Comparison of ENCODE assay signal across 29 mouse cellular contexts in genomic region chr14:118848171-118848570, GRCm38 (mm10).
DNase-seq lines count a peak whose midpoint lies in the region; ATAC-seq and TF ChIP-seq lines count a peak whose summit lies in the region.
"Had no signal": no experiment of that assay in that cellular context is flagged by ENCODE, and none has a peak within 500 bp of the region (broad histone marks: within the 10 kb centered on the region; RNA-seq: fewer than 3 reads in every experiment).

No protein-coding gene starts in this region.

- peak; percentile 46; the same call in 1 of the 2 replicates for ATAC-seq in intestine, embryonic 15.5 days
- ATAC-seq in lung, postnatal 0 days: peak; percentile 77
- 0 out of 2 replicates have a peak, but pooled peaks have one; percentile 39 for ATAC-seq in stomach, embryonic 14.5 days (ENCODE audit: insufficient number of reproducible peaks, insufficient read depth, low FRiP score, low read depth)
- no peak for ATAC-seq in forebrain, embryonic 11.5 days (replicated peaks; ENCODE audit: low FRiP score)
- ATAC-seq: activated CD4-positive, CD25-positive, alpha-beta regulatory T cell, adult 4 months; forebrain, postnatal 0 days; midbrain, embryonic 15.5 days had no signal

- no peak overlapping the region for H3K4me3 ChIP-seq in intestine, embryonic 15.5 days (replicated peaks)
- no peak overlapping the region for H3K4me3 ChIP-seq in lung, postnatal 0 days (ENCODE audit: low read depth, low read length)
- H3K4me3 ChIP-seq in stomach, embryonic 14.5 days (ENCODE audit: low read depth, low read length): no peak overlapping the region
- no peak overlapping the region for H3K4me3 ChIP-seq in forebrain, embryonic 11.5 days (ENCODE audit: low read depth, low read length)
- H3K4me3 ChIP-seq: forebrain, embryonic 10.5 days; heart, embryonic 10.5 days; hindbrain, embryonic 15.5 days; kidney, embryonic 15.5 days; limb, embryonic 13.5 days; liver, embryonic 15.5 days; megakaryocyte, embryonic 14.5 days; midbrain, embryonic 15.5 days; neural tube, embryonic 12.5 days had no signal

- no peak overlapping the region for H3K4me2 ChIP-seq in intestine, embryonic 15.5 days (replicated peaks)
- H3K4me2 ChIP-seq in lung, postnatal 0 days (replicated peaks; ENCODE audit: low read depth, low read length): no peak overlapping the region
- no peak overlapping the region for H3K4me2 ChIP-seq in stomach, embryonic 14.5 days (replicated peaks; ENCODE audit: low read depth, low read length)
- H3K4me2 ChIP-seq in forebrain, embryonic 11.5 days (ENCODE audit: low read depth, low read length, severe bottlenecking): no peak overlapping the region
- H3K4me2 ChIP-seq: hindbrain, embryonic 15.5 days; kidney, embryonic 15.5 days; limb, embryonic 13.5 days; liver, embryonic 15.5 days; midbrain, embryonic 15.5 days; neural tube, embryonic 12.5 days had no signal

- H3K9me3 ChIP-seq in intestine, embryonic 15.5 days: no peaks in the 10 kb centered on the region
- no peaks in the 10 kb centered on the region for H3K9me3 ChIP-seq in lung, postnatal 0 days (ENCODE audit: low read length)
- H3K9me3 ChIP-seq in stomach, embryonic 14.5 days (ENCODE audit: control insufficient read depth, low read depth, low read length): no peaks in the 10 kb centered on the region
- no peaks in the 10 kb centered on the region for H3K9me3 ChIP-seq in forebrain, embryonic 11.5 days (ENCODE audit: control insufficient read depth, low read length)
- H3K9me3 ChIP-seq: forebrain, embryonic 10.5 days; G1E; heart, embryonic 10.5 days; hindbrain, embryonic 15.5 days; kidney, embryonic 15.5 days; limb, embryonic 13.5 days; liver, embryonic 15.5 days; megakaryocyte, embryonic 14.5 days; midbrain, embryonic 15.5 days; neural tube, embryonic 12.5 days had no signal

- no peak for TF ChIP-seq CTCF in lung, postnatal 0 days (IDR thresholded peaks at IDR 0.05)

- peak; percentile 83 for TF ChIP-seq EP300 in lung, postnatal 0 days (IDR thresholded peaks at IDR 0.05)

- no peaks in the 10 kb centered on the region for H3K4me1 ChIP-seq in intestine, embryonic 15.5 days (replicated peaks)
- H3K4me1 ChIP-seq in lung, postnatal 0 days (ENCODE audit: insufficient read depth, low read depth, low read length): peaks cover 6% of the 10 kb centered on the region; the same call in 1 of the 2 replicates
- no peaks in the 10 kb centered on the region for H3K4me1 ChIP-seq in stomach, embryonic 14.5 days (ENCODE audit: control insufficient read depth, insufficient read depth, low read length)
- no peaks in the 10 kb centered on the region for H3K4me1 ChIP-seq in forebrain, embryonic 11.5 days (replicated peaks; ENCODE audit: control insufficient read depth, insufficient read depth, low read length)
- H3K4me1 ChIP-seq: forebrain, embryonic 10.5 days; heart, embryonic 10.5 days; hindbrain, embryonic 15.5 days; kidney, embryonic 15.5 days; limb, embryonic 13.5 days; liver, embryonic 15.5 days; midbrain, embryonic 15.5 days; neural tube, embryonic 12.5 days had no signal

- no peaks in the 10 kb centered on the region for H3K36me3 ChIP-seq in intestine, embryonic 15.5 days
- H3K36me3 ChIP-seq in lung, postnatal 0 days (ENCODE audit: insufficient read depth, low read length): no peaks in the 10 kb centered on the region
- H3K36me3 ChIP-seq in stomach, embryonic 14.5 days (ENCODE audit: control insufficient read depth, insufficient read depth, low read length): no peaks in the 10 kb centered on the region
- no peaks in the 10 kb centered on the region for H3K36me3 ChIP-seq in forebrain, embryonic 11.5 days (ENCODE audit: control insufficient read depth, insufficient read depth, low read length)
- H3K36me3 ChIP-seq: forebrain, embryonic 10.5 days; G1E; heart, embryonic 10.5 days; hindbrain, embryonic 15.5 days; kidney, embryonic 15.5 days; limb, embryonic 13.5 days; liver, embryonic 15.5 days; midbrain, embryonic 15.5 days; neural tube, embryonic 12.5 days had no signal

- peak; percentile 28 for DNase-seq in adipocyte (ENCODE audit: low spot score)
- peak; percentile 87 for DNase-seq in lung, postnatal 0 days (ENCODE audit: low spot score)
- DNase-seq in cerebellum, adult 9-10 months: no peak
- no peak for DNase-seq in forebrain, embryonic 11.5 days (ENCODE audit: low spot score)
- no peak for DNase-seq in layer of hippocampus, adult 9-10 months (ENCODE audit: low spot score)
- DNase-seq: adrenal gland, postnatal 10 days; B cell, adult 2 months; cerebellum, adult 2 months; forebrain, postnatal 0 days; heart, postnatal 4 days; kidney, adult 11 months; kidney, postnatal 36 days; retina, postnatal 1 day; right cerebral cortex, postnatal 25 days; spleen, adult 18-20 months; thymus, adult 2 months had no signal

- WGBS in intestine, embryonic 15.5 days: 66% methylated on average over 7 of the region's 7 CpGs
- WGBS in lung, postnatal 0 days: 48% methylated on average over 7 of the region's 7 CpGs
- WGBS in stomach, embryonic 14.5 days: 49% methylated on average over 7 of the region's 7 CpGs
- whole genome bisulfite sequencing in forebrain, embryonic 11.5 days: 90% methylated on average over 7 of the region's 7 CpGs

- no peak overlapping the region for H3K9ac ChIP-seq in intestine, embryonic 15.5 days
- no peak overlapping the region for H3K9ac ChIP-seq in lung, postnatal 0 days (replicated peaks; ENCODE audit: low read depth)
- H3K9ac ChIP-seq in stomach, embryonic 14.5 days (replicated peaks; ENCODE audit: low read depth, low read length): no peak overlapping the region
- no peak overlapping the region for H3K9ac ChIP-seq in forebrain, embryonic 11.5 days (ENCODE audit: low read length)
- H3K9ac ChIP-seq: forebrain, postnatal 0 days; hindbrain, embryonic 15.5 days; kidney, embryonic 15.5 days; limb, embryonic 13.5 days; liver, embryonic 15.5 days; midbrain, embryonic 15.5 days; neural tube, embryonic 12.5 days had no signal

- no peaks in the 10 kb centered on the region for H3K27me3 ChIP-seq in intestine, embryonic 15.5 days (replicated peaks)
- no peaks in the 10 kb centered on the region for H3K27me3 ChIP-seq in lung, postnatal 0 days (replicated peaks; ENCODE audit: insufficient read depth, low read length)
- no peaks in the 10 kb centered on the region for H3K27me3 ChIP-seq in stomach, embryonic 14.5 days (ENCODE audit: control insufficient read depth, insufficient read depth, low read length)
- H3K27me3 ChIP-seq in forebrain, embryonic 11.5 days (ENCODE audit: control insufficient read depth, insufficient read depth, low read length): 0 out of 2 replicates have a peak, but pooled peaks cover 1% of the 10 kb centered on the region
- H3K27me3 ChIP-seq: neural tube, embryonic 12.5 days had no signal

- H3K27ac ChIP-seq in intestine, embryonic 15.5 days: no peak overlapping the region
- H3K27ac ChIP-seq in lung, postnatal 0 days (ENCODE audit: low read length): peak overlapping the region; percentile 47
- H3K27ac ChIP-seq in stomach, embryonic 14.5 days (ENCODE audit: low read length): no peak overlapping the region
- no peak overlapping the region for H3K27ac ChIP-seq in forebrain, embryonic 11.5 days (ENCODE audit: low read depth, low read length)
- H3K27ac ChIP-seq: forebrain, embryonic 10.5 days; heart, embryonic 10.5 days; hindbrain, embryonic 15.5 days; kidney, embryonic 15.5 days; limb, embryonic 13.5 days; liver, embryonic 15.5 days; midbrain, embryonic 15.5 days; neural tube, embryonic 12.5 days had no signal

Comparison
In these comparisons a context has a peak if more than half of its experiments do, and no peak if none do; other contexts are left out.
1. DNase-seq: peak in adipocyte (single experiment) and lung, postnatal 0 days (single experiment); none in cerebellum, adult 9-10 months (single experiment), forebrain, embryonic 11.5 days (single experiment) and layer of hippocampus, adult 9-10 months (single experiment).